Mouse (Mus musculus) CH12.LX (cell line): ENCODE measurements around the gene Dnaja1.

ENCODE experiments used
- CTCF ChIP-seq, 2 experiments: IDR thresholded peaks in 1 of 2; conservative IDR thresholded peaks in 1 of 2; 2 replicates each; pipeline ENCODE4 v1.5.1; 2011 to 2012; ENCODE audit warnings: low read depth in 2 of 2, low read length in 2 of 2, improper control_type of control experiment in 1 of 2, inconsistent platforms in 1 of 2, mild to moderate bottlenecking in 1 of 2, moderate library complexity in 1 of 2
- ETS1 ChIP-seq: conservative IDR thresholded peaks from 2 replicates; pipeline ENCODE4 v1.6.1; 2012; ENCODE audit warnings: low read depth, mild to moderate bottlenecking, inconsistent platforms, low read length, improper control_type of control experiment, moderate library complexity
- JUND ChIP-seq: conservative IDR thresholded peaks from 2 replicates; pipeline ENCODE4 v1.6.1; 2011; ENCODE audit warnings: low read depth, low read length, improper control_type of control experiment
- MAFK ChIP-seq: IDR thresholded peaks from 2 replicates; pipeline ENCODE4 v1.6.1; 2011; ENCODE audit warnings: low read length, improper control_type of control experiment; ENCODE audit not compliant: insufficient replicate concordance
- MAZ ChIP-seq: IDR thresholded peaks from 2 replicates; pipeline ENCODE4 v1.6.1; 2012; ENCODE audit warnings: low read depth, mild to moderate bottlenecking, inconsistent platforms, low read length, improper control_type of control experiment, moderate library complexity
- POLR2A ChIP-seq: IDR thresholded peaks from 2 replicates; pipeline ENCODE4 v1.6.1; 2011; ENCODE audit warnings: low read depth, mild to moderate bottlenecking, improper control_type of control experiment, low read length
- POLR2AphosphoS2 ChIP-seq: IDR thresholded peaks from 2 replicates; pipeline ENCODE4 v1.6.1; 2011; ENCODE audit warnings: low read depth, low read length, improper control_type of control experiment
- RAD21 ChIP-seq: IDR thresholded peaks from 2 replicates; pipeline ENCODE4 v1.6.1; 2011; ENCODE audit warnings: low read depth, mild to moderate bottlenecking, low read length, improper control_type of control experiment, moderate library complexity
- TBP ChIP-seq: conservative IDR thresholded peaks from 2 replicates; pipeline ENCODE4 v1.6.1; 2011; ENCODE audit warnings: low read depth, low read length, improper control_type of control experiment
- USF2 ChIP-seq: conservative IDR thresholded peaks from 2 replicates; pipeline ENCODE4 v1.6.1; 2011; ENCODE audit warnings: low read depth, low read length, improper control_type of control experiment
- ZMIZ1 ChIP-seq: IDR thresholded peaks from 2 replicates; pipeline ENCODE4 v1.6.1; 2012; ENCODE audit warnings: low read depth, mild to moderate bottlenecking, inconsistent platforms, low read length, improper control_type of control experiment
- ZNF384 ChIP-seq: IDR thresholded peaks from 2 replicates; pipeline ENCODE4 v1.6.1; 2012; ENCODE audit warnings: low read depth, low read length, improper control_type of control experiment, inconsistent platforms

GRCm38 (mm10) chr4:40676338-40676737 is 45.6 kb upstream of the Dnaja1 start:
- TF ChIP-seq ETS1 (no peak), ZNF384 (no peak), JUND (no peak), MAFK (no peak), POLR2A (no peak), USF2 (no peak), ZMIZ1 (no peak), CTCF (conservative IDR thresholded peaks at IDR 0.05 in 1 of 2, IDR thresholded peaks at IDR 0.05 in 1 of 2; ENCODE audit: low read depth in 2 of 2, low read length in 2 of 2) (no peak), MAZ (no peak), TBP (no peak), POLR2AphosphoS2 (no peak), RAD21 (no peak)
